Mouse (Mus musculus): ENCODE data around the gene Dnaaf1.

The Dnaaf1 gene

GRCm38 (mm10) chr8:119646197-119646596, 71.2 kb downstream of the Dnaaf1 start:
- no peak for DNase-seq (ENCODE audit: extremely low spot score, low spot score)

- no peak for DNase-seq (ENCODE audit: extremely low spot score, low spot score)
These were observed 71.8 kb downstream of the Dnaaf1 start for GRCm38 (mm10) chr8:119646846-119647245.

All from neural tube, embryonic 10.5 days (tissue).